Mouse (Mus musculus): ENCODE results near the gene Ighmbp2.

DNA sequence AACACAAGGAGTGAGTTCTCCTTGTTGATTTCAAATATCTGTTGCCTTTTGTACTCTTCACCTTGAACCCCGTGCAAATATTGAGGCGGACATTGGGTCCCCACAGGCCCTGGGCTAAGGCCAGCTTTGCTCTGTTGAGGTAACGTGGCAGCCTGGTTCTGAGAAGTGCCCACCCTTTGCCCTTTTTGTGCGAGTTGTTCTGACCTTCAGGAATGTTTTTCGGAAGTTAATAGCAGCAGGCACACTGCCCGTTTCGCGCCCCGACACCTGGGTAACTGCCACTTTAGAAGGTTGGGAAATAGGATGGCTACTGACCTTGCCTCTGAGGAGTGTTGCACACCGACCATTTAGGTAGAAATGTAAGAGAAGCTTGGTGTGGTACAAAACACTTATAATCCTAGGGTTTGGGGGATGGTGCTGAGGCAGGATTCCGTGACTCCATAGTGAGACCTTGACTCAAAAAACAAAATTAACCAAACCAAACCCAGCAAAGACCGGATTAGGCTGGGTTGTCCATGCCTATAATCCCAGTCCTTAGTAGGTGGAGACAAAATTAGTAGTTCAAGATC, 43.7 kb upstream of the Ighmbp2 start:
- TF ChIP-seq CTCF (IDR thresholded peaks at IDR 0.05; ENCODE audit: low read depth, low read length) (no peak), EP300 (IDR thresholded peaks at IDR 0.05; ENCODE audit: insufficient read depth, low read depth, low read length) (no peak), POLR2A (IDR thresholded peaks at IDR 0.05; ENCODE audit: insufficient read depth, low read length) (no peak)

Measured in ES-Bruce4 (cell line).